Mouse (Mus musculus): ENCODE results near the gene Col23a1. TPM values are rescaled to one million over a fixed set of nuclear protein-coding genes. Genes with fewer than 3 reads are reported as not detected.
"Not testable (repeated sequence)": the region's sequence is repeated elsewhere in the genome, so short reads cannot be mapped to it uniquely, and the experiment has no call there.

Col23a1 gene
- polyA plus RNA-seq, 1 experiment from 2014 or later: 24.9 TPM

GRCm38 (mm10) chr11:51619409-51620060, 329.8 kb downstream of the Col23a1 start, which contains the start of gene Nhp2:
TSS of gene Nhp2 (plus strand) at chr11:51619735.
- Histone ChIP-seq H3K9ac (peak within 1 kb of the TSS; percentile 54), H3K4me1 (peaks cover 34% of the 10 kb centered on the region), H3K4me2 (peak within 1 kb of the TSS; percentile 70), H3K9me3 (no peaks in the 10 kb centered on the region), H3K27ac (peak within 1 kb of the TSS; percentile 46; the same call in 1 of the 2 replicates), H3K4me3 (peak within 1 kb of the TSS; percentile 64), H3K36me3 (peaks cover 27% of the 10 kb centered on the region), H3K27me3 (no peaks in the 10 kb centered on the region)
- under 1% methylated on average over 51 of the region's 51 CpGs for WGBS
- ATAC-seq (ENCODE audit: borderline replicate concordance, extremely low read depth, low FRiP score, low TSS enrichment): peak; percentile 93

DNA sequence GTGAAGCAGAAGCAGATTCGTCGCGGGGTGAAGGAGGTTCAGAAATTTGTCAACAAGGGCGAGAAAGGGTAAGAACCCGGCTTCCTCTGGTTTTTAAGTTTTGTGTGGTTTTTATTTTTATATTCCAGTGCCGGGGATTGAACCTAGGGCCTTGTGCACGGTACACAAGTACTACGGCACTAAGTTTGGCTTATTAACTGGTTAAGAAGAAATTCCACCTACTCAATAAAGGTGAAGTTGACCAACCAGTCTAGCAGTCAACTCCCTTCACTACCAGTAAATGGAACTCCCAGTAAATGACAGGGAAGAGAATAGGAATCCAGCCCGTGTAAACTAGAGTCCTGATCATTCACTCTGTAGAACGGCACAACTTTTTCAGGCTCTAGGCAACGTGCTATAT, 330.4 kb downstream of the Col23a1 start:
- H3K27ac ChIP-seq: no peak overlapping the region
- H3K9ac ChIP-seq: peak overlapping the region; percentile 54
- peaks cover 29% of the 10 kb centered on the region for H3K4me1 ChIP-seq
- no peaks in the 10 kb centered on the region for H3K27me3 ChIP-seq
- no peaks in the 10 kb centered on the region for H3K9me3 ChIP-seq
- H3K36me3 ChIP-seq: peaks cover 33% of the 10 kb centered on the region
- H3K4me3 ChIP-seq: peak overlapping the region; percentile 64
- WGBS: 1% methylated on average over 11 of the region's 11 CpGs
- ATAC-seq (ENCODE audit: borderline replicate concordance, extremely low read depth, low FRiP score, low TSS enrichment): no peak
- H3K4me2 ChIP-seq: peak overlapping the region; percentile 70

GRCm38 (mm10) chr11:51621776-51622175, 332.1 kb downstream of the Col23a1 start:
- Histone ChIP-seq H3K4me2 (no peak overlapping the region), H3K36me3 (peaks cover 46% of the 10 kb centered on the region), H3K9me3 (no peaks in the 10 kb centered on the region), H3K9ac (no peak overlapping the region), H3K27me3 (no peaks in the 10 kb centered on the region), H3K27ac (no peak overlapping the region), H3K4me1 (peaks cover 19% of the 10 kb centered on the region), H3K4me3 (no peak overlapping the region)
- WGBS: 94% methylated on average over 2 of the region's 2 CpGs
- no peak for ATAC-seq (ENCODE audit: borderline replicate concordance, extremely low read depth, low FRiP score, low TSS enrichment)

DNA sequence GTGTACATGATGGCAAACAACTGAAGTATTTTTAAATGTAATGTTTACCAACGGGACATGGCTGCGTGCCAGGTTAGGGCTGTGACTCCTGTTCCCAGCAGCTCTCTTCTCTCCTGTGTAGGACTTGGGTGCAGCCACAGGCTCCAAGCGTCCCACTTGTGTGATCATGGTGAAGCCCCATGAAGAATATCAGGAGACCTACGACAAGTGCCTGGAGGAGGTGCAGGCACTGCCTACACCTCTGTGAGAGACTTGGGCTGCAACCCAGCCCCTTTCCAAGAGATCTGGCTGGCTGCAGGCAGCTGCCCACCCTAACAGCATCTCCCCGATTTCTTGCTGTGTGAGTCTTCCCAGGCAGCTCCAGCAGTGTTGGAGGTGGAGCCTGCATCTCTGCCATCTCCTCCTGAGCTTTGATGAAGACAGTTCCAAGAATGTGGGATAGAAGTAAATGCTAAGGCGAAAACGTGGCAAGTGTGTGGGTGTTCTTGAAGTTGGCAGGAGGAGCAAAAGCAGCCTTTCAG, 333.3 kb downstream of the Col23a1 start:
- no peak overlapping the region for H3K4me3 ChIP-seq
- no peak overlapping the region for H3K27ac ChIP-seq
- H3K27me3 ChIP-seq: no peaks in the 10 kb centered on the region
- peaks cover 16% of the 10 kb centered on the region for H3K4me1 ChIP-seq
- H3K4me2 ChIP-seq: no peak overlapping the region
- peaks cover 59% of the 10 kb centered on the region for H3K36me3 ChIP-seq
- H3K9ac ChIP-seq: no peak overlapping the region
- WGBS: 80% methylated on average over 7 of the region's 7 CpGs
- no peaks in the 10 kb centered on the region for H3K9me3 ChIP-seq
- no peak for ATAC-seq (ENCODE audit: borderline replicate concordance, extremely low read depth, low FRiP score, low TSS enrichment)

- no peak for ATAC-seq (ENCODE audit: borderline replicate concordance, extremely low read depth, low FRiP score, low TSS enrichment)
- Histone ChIP-seq H3K36me3 (peaks cover 60% of the 10 kb centered on the region), H3K27me3 (no peaks in the 10 kb centered on the region), H3K27ac (no peak overlapping the region), H3K9ac (no peak overlapping the region), H3K4me1 (peaks cover 10% of the 10 kb centered on the region), H3K9me3 (no peaks in the 10 kb centered on the region), H3K4me2 (no peak overlapping the region), H3K4me3 (no peak overlapping the region)
- WGBS: 77% methylated on average over 5 of the region's 5 CpGs
These were observed 335.6 kb downstream of the Col23a1 start for GRCm38 (mm10) chr11:51625187-51625820.

- H3K4me3 ChIP-seq: no peak overlapping the region
- H3K9ac ChIP-seq: no peak overlapping the region
- peaks cover 54% of the 10 kb centered on the region for H3K36me3 ChIP-seq
- WGBS: 91% methylated on average over 9 of the region's 9 CpGs
- no peak overlapping the region for H3K27ac ChIP-seq
- no peak overlapping the region for H3K4me2 ChIP-seq
- no peaks in the 10 kb centered on the region for H3K27me3 ChIP-seq
- H3K9me3 ChIP-seq: no peaks in the 10 kb centered on the region
- peaks cover 2% of the 10 kb centered on the region; the same call in 1 of the 2 replicates for H3K4me1 ChIP-seq
- ATAC-seq (ENCODE audit: borderline replicate concordance, extremely low read depth, low FRiP score, low TSS enrichment): no peak
These were observed 337.7 kb downstream of the Col23a1 start for GRCm38 (mm10) chr11:51627425-51627824.

DNA sequence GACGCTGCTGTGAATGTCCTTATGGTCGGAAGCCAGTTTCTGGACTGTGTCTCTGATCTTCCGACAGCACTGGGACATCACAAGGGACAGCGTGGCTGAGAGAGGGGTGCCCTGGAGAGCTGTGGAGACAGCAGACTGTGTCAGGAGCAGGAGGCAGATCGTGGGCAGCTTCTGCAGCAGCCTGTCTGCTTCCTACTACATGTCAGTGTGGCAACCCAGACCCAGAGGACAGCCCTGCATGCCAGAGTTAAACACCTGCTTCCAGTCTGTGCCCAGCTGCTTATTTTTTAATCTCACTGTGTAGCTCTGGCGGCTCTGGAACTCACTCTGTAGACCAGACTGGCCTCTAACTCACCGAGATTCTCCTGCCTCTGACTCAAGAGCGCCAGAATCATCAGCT, 338.2 kb downstream of the Col23a1 start:
- no peak overlapping the region for H3K4me3 ChIP-seq
- H3K27me3 ChIP-seq: no peaks in the 10 kb centered on the region
- H3K9me3 ChIP-seq: no peaks in the 10 kb centered on the region
- ATAC-seq (ENCODE audit: borderline replicate concordance, extremely low read depth, low FRiP score, low TSS enrichment): no peak
- peaks cover 5% of the 10 kb centered on the region; the same call in 1 of the 2 replicates for H3K4me1 ChIP-seq
- no peak overlapping the region for H3K4me2 ChIP-seq
- H3K36me3 ChIP-seq: peaks cover 49% of the 10 kb centered on the region
- no peak overlapping the region for H3K9ac ChIP-seq
- 81% methylated on average over 8 of the region's 8 CpGs for WGBS
- H3K27ac ChIP-seq: no peak overlapping the region

- no peak overlapping the region for H3K4me2 ChIP-seq
- 80% methylated on average over 15 of the region's 15 CpGs for WGBS
- H3K27me3 ChIP-seq: no peaks in the 10 kb centered on the region
- H3K27ac ChIP-seq: no peak overlapping the region
- H3K4me1 ChIP-seq: peaks cover 6% of the 10 kb centered on the region; the same call in 1 of the 2 replicates
- H3K36me3 ChIP-seq: peaks cover 31% of the 10 kb centered on the region
- ATAC-seq (ENCODE audit: borderline replicate concordance, extremely low read depth, low FRiP score, low TSS enrichment): no peak
- H3K9me3 ChIP-seq: no peaks in the 10 kb centered on the region
- no peak overlapping the region for H3K4me3 ChIP-seq
- H3K9ac ChIP-seq: no peak overlapping the region
These were observed 340.1 kb downstream of the Col23a1 start for GRCm38 (mm10) chr11:51629651-51630314.

DNA sequence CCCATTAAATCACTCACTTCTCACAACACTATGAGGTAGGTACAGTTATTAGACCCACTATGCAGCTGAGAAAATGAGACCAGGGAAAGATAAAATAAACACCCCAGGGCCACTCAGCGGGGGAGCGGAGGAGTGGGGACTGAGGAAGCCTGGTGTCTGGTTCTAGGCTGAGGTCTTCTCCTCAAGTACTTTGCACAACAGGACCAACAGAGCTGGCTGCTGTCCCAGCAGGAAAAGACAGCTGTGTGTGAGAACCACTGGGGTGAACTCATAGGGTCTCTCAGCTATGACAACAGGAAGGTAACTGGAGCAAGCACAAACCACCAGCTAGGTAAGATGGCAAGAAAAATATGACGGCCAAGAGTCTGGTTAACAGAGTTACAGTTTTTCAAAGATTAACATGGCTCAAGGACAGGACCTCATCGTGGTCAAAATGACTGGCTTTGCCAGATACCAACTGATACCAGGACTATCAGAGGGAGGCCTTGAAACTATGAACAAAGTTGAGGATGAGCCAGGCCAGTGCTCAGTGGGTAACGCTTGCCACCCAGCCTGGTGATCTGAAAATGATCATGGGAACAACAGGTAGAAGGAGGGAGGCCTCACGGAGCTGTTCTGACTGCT, 342.5 kb downstream of the Col23a1 start:
- no peaks in the 10 kb centered on the region for H3K9me3 ChIP-seq
- H3K36me3 ChIP-seq: peaks cover 10% of the 10 kb centered on the region
- ATAC-seq (ENCODE audit: borderline replicate concordance, extremely low read depth, low FRiP score, low TSS enrichment): no peak
- no peaks in the 10 kb centered on the region for H3K27me3 ChIP-seq
- 73% methylated on average over 6 of the region's 6 CpGs for WGBS
- peaks cover 22% of the 10 kb centered on the region for H3K4me1 ChIP-seq
- H3K4me2 ChIP-seq: no peak overlapping the region
- H3K27ac ChIP-seq: no peak overlapping the region
- H3K9ac ChIP-seq: no peak overlapping the region
- no peak overlapping the region for H3K4me3 ChIP-seq

DNA sequence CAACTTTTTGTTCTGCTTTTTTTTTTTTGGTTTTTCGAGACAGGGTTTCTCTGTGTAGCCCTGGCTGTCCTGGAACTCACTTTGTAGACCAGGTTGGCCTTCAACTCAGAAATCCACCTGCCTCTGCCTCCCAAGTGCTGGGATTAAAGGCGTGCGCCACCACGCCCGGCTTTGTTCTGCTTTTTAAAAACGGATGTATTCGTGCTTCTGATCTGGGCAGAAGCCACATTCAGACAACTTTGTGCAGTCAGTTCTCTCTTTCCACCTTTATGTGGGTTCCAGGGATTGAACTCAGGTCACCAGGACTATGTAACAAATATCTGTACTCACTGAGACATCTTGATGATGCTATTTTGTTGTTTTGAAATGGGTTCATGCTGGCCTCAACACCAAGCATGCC, 343.5 kb downstream of the Col23a1 start:
- not testable (repeated sequence) for ATAC-seq (ENCODE audit: borderline replicate concordance, extremely low read depth, low FRiP score, low TSS enrichment)

More for the DNA sequence above, 343.5 kb downstream of the Col23a1 start:
- not testable (repeated sequence) for H3K4me3 ChIP-seq, H3K9me3 ChIP-seq, H3K4me2 ChIP-seq, H3K36me3 ChIP-seq, H3K9ac ChIP-seq, H3K27ac ChIP-seq, H3K27me3 ChIP-seq
- 88% methylated on average over 7 of the region's 7 CpGs for WGBS
- H3K4me1 ChIP-seq: peaks cover 28% of the 10 kb centered on the region
